Mouse (Mus musculus) testis, adult 2 months (tissue): ENCODE data around the gene Klhl26. TPM values are rescaled to one million over a fixed set of nuclear protein-coding genes. Genes with fewer than 3 reads are reported as not detected.

Experiments
- H3K27ac ChIP-seq: fragments of 200-500 bp; 2 replicates; pipeline ENCODE4 v1.5.1; 2012; ENCODE audit warnings: low read depth, low read length; ENCODE audit not compliant: control insufficient read depth, insufficient read depth
- H3K27me3 ChIP-seq: fragments of 200-500 bp; 2 replicates; pipeline ENCODE4 v1.6.1; 2012; ENCODE audit warnings: mild to moderate bottlenecking, low read length, moderate library complexity; ENCODE audit not compliant: control insufficient read depth, insufficient read depth
- H3K36me3 ChIP-seq: fragments of 200-500 bp; 2 replicates; pipeline ENCODE4 v1.6.1; 2012; ENCODE audit warnings: mild to moderate bottlenecking, low read length; ENCODE audit not compliant: control insufficient read depth, insufficient read depth
- H3K4me1 ChIP-seq: fragments of 200-500 bp; 2 replicates; pipeline ENCODE4 v1.6.1; 2012; ENCODE audit warnings: low read length; ENCODE audit not compliant: control insufficient read depth, insufficient read depth
- H3K4me3 ChIP-seq: fragments of 200-500 bp; 2 replicates; pipeline ENCODE4 v1.5.1; 2012; ENCODE audit warnings: low read depth, mild to moderate bottlenecking, low read length, moderate library complexity, mixed read lengths; ENCODE audit not compliant: control insufficient read depth
- CTCF ChIP-seq: fragments of 200-500 bp; IDR thresholded peaks from 2 replicates; pipeline ENCODE4 v1.5.1; 2012; ENCODE audit warnings: low read depth, mild to moderate bottlenecking, inconsistent platforms, low read length, moderate library complexity; ENCODE audit not compliant: control insufficient read depth, insufficient read depth, insufficient replicate concordance
- POLR2A ChIP-seq: fragments of 200-500 bp; IDR thresholded peaks from 2 replicates; pipeline ENCODE4 v1.6.1; 2012; ENCODE audit warnings: low read depth, mild to moderate bottlenecking, inconsistent platforms, low read length, moderate library complexity; ENCODE audit not compliant: control insufficient read depth
- polyA plus RNA-seq: library from polyadenylated mRNA; depleted of rRNA; stranded (reverse); fragments of >200 nt; gene quantifications from 2 replicates; pipeline ENCODE4 v1.2.3, GENCODE M21; 2012

Gene Klhl26
- polyA plus RNA-seq, 1 experiment: 3.6 TPM

- TF ChIP-seq CTCF (no peak), POLR2A (no peak)
- Histone ChIP-seq H3K36me3 (no peaks in the 10 kb centered on the region), H3K4me1 (peaks cover 2% of the 10 kb centered on the region), H3K27me3 (no peaks in the 10 kb centered on the region), H3K27ac (no peak overlapping the region), H3K4me3 (no peak overlapping the region)
Measured at GRCm38 (mm10) chr8:70468733-70469132, 8.0 kb downstream of the Klhl26 start.

- no peak for TF ChIP-seq POLR2A
- TF ChIP-seq CTCF: no peak
- Histone ChIP-seq H3K27me3 (no peaks in the 10 kb centered on the region), H3K27ac (no peak overlapping the region), H3K4me3 (no peak overlapping the region), H3K36me3 (no peaks in the 10 kb centered on the region), H3K4me1 (peaks cover 2% of the 10 kb centered on the region)
Measured at GRCm38 (mm10) chr8:70467907-70468306, 8.9 kb downstream of the Klhl26 start.

GRCm38 (mm10) chr8:70467229-70467725 is 9.5 kb downstream of the Klhl26 start:
- H3K4me3 ChIP-seq: no peak overlapping the region
- TF ChIP-seq POLR2A (no peak), CTCF (no peak)
- H3K27me3 ChIP-seq: no peaks in the 10 kb centered on the region
- H3K4me1 ChIP-seq: peaks cover 4% of the 10 kb centered on the region
- H3K27ac ChIP-seq: peak overlapping the region; percentile 39; the same call in 1 of the 2 replicates
- no peaks in the 10 kb centered on the region for H3K36me3 ChIP-seq

DNA sequence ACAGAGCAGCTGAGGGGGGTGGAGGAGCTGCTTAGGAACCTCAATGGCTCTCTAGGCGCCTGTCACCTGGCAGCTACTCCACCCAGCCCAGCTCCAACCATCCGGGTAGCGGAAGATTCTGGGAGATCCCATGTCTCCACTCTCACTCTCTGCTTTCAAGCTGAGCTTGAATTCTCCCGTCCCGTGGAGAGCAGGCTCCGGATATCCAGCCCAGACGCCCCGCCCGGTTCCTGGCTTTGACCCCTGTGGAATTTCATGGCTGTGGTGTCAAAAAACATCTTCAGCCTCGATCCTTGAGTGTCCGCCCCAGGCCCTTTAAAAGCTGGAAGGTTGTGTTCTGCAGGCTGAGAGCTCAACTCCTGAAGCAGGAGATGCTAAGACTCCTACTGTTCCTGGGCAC is 10.0 kb downstream of the Klhl26 start:
- Histone ChIP-seq H3K36me3 (no peaks in the 10 kb centered on the region), H3K4me3 (no peak overlapping the region), H3K27ac (peak overlapping the region; percentile 62; the same call in 1 of the 2 replicates), H3K27me3 (no peaks in the 10 kb centered on the region), H3K4me1 (peaks cover 9% of the 10 kb centered on the region)
- TF ChIP-seq CTCF: no peak
- no peak for TF ChIP-seq POLR2A

- TF ChIP-seq CTCF: no peak
- no peak for TF ChIP-seq POLR2A
- no peaks in the 10 kb centered on the region for H3K27me3 ChIP-seq
- peaks cover 13% of the 10 kb centered on the region for H3K4me1 ChIP-seq
- H3K36me3 ChIP-seq: no peaks in the 10 kb centered on the region
- H3K4me3 ChIP-seq: no peak overlapping the region
- H3K27ac ChIP-seq: peak overlapping the region; percentile 62; the same call in 1 of the 2 replicates
Measured at GRCm38 (mm10) chr8:70466305-70466704, 10.5 kb downstream of the Klhl26 start.

- Histone ChIP-seq H3K27me3 (no peaks in the 10 kb centered on the region), H3K27ac (0 out of 2 replicates have a peak overlapping the region, but pooled peaks have one; percentile 56), H3K36me3 (no peaks in the 10 kb centered on the region), H3K4me1 (peaks cover 13% of the 10 kb centered on the region), H3K4me3 (no peak overlapping the region)
- TF ChIP-seq POLR2A: no peak; the same call in 1 of the 2 replicates
- no peak for TF ChIP-seq CTCF
Measured at GRCm38 (mm10) chr8:70465701-70466100, 11.1 kb downstream of the Klhl26 start.

DNA sequence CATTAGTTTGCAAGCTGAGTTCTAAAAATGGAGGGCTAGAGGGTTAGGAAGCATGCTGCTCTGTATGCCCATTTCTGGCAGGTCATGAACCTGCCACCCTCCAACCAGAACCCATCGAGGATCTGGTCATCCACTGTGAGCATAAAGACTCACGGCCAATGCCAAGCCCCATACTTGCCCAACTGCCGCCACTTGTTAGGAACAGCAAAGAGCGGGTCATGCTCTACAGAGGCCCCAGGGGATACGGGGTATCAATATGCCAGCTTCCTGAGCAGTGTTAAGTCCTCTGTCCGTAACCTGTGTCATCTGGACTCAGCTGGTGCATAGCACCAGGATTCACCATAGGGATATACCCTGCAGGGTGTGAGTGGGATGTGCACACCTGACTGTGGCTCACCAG is 12.6 kb downstream of the Klhl26 start:
- Histone ChIP-seq H3K27me3 (no peaks in the 10 kb centered on the region), H3K27ac (no peak overlapping the region), H3K4me3 (no peak overlapping the region), H3K4me1 (peaks cover 11% of the 10 kb centered on the region), H3K36me3 (no peaks in the 10 kb centered on the region)
- TF ChIP-seq CTCF (no peak), POLR2A (no peak)

DNA sequence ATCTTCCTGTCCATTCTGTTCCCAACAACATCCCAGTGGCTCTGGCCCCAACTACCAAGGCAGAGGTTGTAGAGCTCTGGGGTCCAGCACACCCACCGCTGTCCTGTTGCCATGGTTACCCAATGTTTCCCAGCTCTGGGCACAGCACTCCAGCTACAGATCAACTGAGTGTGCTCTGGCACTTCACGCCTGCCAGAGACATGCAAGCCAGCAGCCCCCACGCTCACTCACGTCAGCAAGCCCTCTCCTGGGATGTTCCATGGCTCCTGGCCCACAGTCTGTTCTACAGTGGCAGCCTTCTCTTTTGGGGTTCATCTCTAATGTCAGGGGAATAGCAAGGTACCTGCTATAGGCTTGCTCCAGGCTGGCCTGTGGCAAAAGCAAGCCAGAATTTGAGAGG is 13.5 kb downstream of the Klhl26 start:
- no peak overlapping the region for H3K4me3 ChIP-seq
- peaks cover 11% of the 10 kb centered on the region for H3K4me1 ChIP-seq
- TF ChIP-seq CTCF (no peak), POLR2A (no peak)
- H3K27ac ChIP-seq: no peak overlapping the region
- no peaks in the 10 kb centered on the region for H3K27me3 ChIP-seq
- H3K36me3 ChIP-seq: no peaks in the 10 kb centered on the region
